Mouse (Mus musculus) liver, embryonic 13.5 days (tissue): ENCODE measurements around the gene Gmppa. TPM values are rescaled to one million over a fixed set of nuclear protein-coding genes. Genes with fewer than 3 reads are reported as not detected.

Source experiments
- ATAC-seq: fragments of 200-750 bp; cut with Nextera tagmentation; 2 replicates; pipeline ENCODE4 v1.8.0; 2017; ENCODE audit warnings: low read depth, mild to moderate bottlenecking, moderate number of reproducible peaks, moderate library complexity
- DNase-seq: peaks from one replicate; pipeline ENCODE4 v3.0.0; 2022
- H3K27ac ChIP-seq: fragments of 300-500 bp; sonication (generic); 2 replicates; pipeline ENCODE4 v1.5.1; 2015; ENCODE audit warnings: moderate library complexity, mild to moderate bottlenecking, inconsistent platforms
- H3K27me3 ChIP-seq: fragments of 300-500 bp; sonication (generic); 2 replicates; pipeline ENCODE4 v1.6.1; 2015; ENCODE audit warnings: mild to moderate bottlenecking, inconsistent platforms
- H3K36me3 ChIP-seq: fragments of 300-500 bp; sonication (generic); 2 replicates; pipeline ENCODE4 v1.6.1; 2015; ENCODE audit warnings: mild to moderate bottlenecking, inconsistent platforms
- H3K4me1 ChIP-seq: fragments of 300-500 bp; sonication (generic); replicated peaks from 2 replicates; pipeline ENCODE4 v1.6.1; 2015; ENCODE audit warnings: inconsistent platforms
- H3K4me2 ChIP-seq: fragments of 300-500 bp; sonication (generic); 2 replicates; pipeline ENCODE4 v1.6.1; 2015; ENCODE audit warnings: inconsistent platforms, mild to moderate bottlenecking, moderate library complexity
- H3K4me3 ChIP-seq: fragments of 300-500 bp; sonication (generic); replicated peaks from 2 replicates; pipeline ENCODE4 v1.5.1; 2015; ENCODE audit warnings: mild to moderate bottlenecking, inconsistent platforms
- H3K9ac ChIP-seq: fragments of 300-500 bp; sonication (generic); 2 replicates; pipeline ENCODE4 v1.6.1; 2015; ENCODE audit warnings: mild to moderate bottlenecking, inconsistent platforms
- H3K9me3 ChIP-seq: fragments of 300-500 bp; sonication (generic); replicated peaks from 2 replicates; pipeline ENCODE4 v1.6.1; 2016; ENCODE audit warnings: inconsistent platforms
- WGBS: fragments of 180-500 bp; shearing (Covaris S2); methylation state at CpG from one replicate; pipeline ENCODE4 v1.1.7; 2015; ENCODE audit not compliant: insufficient replicate concordance; 5-methylcytosine and 5-hydroxymethylcytosine counted together
- polyA plus RNA-seq: library from polyadenylated mRNA; unstranded; fragments of >200 nt; fragmentation: Nextera tagmentation; extraction: Ambion mirVana; gene quantifications from 2 replicates; pipeline ENCODE4 v1.2.1, GENCODE M21; 2015

Gene Gmppa
- polyA plus RNA-seq, 1 experiment from 2014 or later, result 37.1 TPM

GRCm38 (mm10) chr1:75400493-75401115, 35.1 kb upstream of the Gmppa start:
- Histone ChIP-seq H3K9ac (no peak overlapping the region), H3K36me3 (no peaks in the 10 kb centered on the region), H3K27me3 (no peaks in the 10 kb centered on the region), H3K9me3 (no peaks in the 10 kb centered on the region), H3K4me2 (peak overlapping the region; percentile 42), H3K27ac (no peak overlapping the region), H3K4me1 (peaks cover 19% of the 10 kb centered on the region), H3K4me3 (peak overlapping the region; percentile 21; the same call in 1 of the 2 replicates)
- DNase-seq (no peak), ATAC-seq (0 out of 2 replicates have a peak, but pooled peaks have one; percentile 19)
- 22% methylated on average over 6 of the region's 6 CpGs for WGBS

GRCm38 (mm10) chr1:75405547-75405946, 30.2 kb upstream of the Gmppa start:
- Histone ChIP-seq H3K4me3 (no peak overlapping the region), H3K36me3 (no peaks in the 10 kb centered on the region), H3K4me1 (peaks cover 2% of the 10 kb centered on the region; the same call in 1 of the 2 replicates), H3K27ac (no peak overlapping the region), H3K9ac (no peak overlapping the region), H3K4me2 (no peak overlapping the region), H3K9me3 (no peaks in the 10 kb centered on the region), H3K27me3 (no peaks in the 10 kb centered on the region)
- DNase-seq, result no peak
- 76% methylated on average over 3 of the region's 3 CpGs for WGBS
- no peak for ATAC-seq

GRCm38 (mm10) chr1:75406173-75406572, 29.6 kb upstream of the Gmppa start:
- Histone ChIP-seq H3K4me2 (no peak overlapping the region), H3K9ac (no peak overlapping the region), H3K4me3 (no peak overlapping the region), H3K36me3 (no peaks in the 10 kb centered on the region), H3K9me3 (no peaks in the 10 kb centered on the region), H3K27ac (no peak overlapping the region), H3K4me1 (no peaks in the 10 kb centered on the region), H3K27me3 (no peaks in the 10 kb centered on the region)
- no peak for DNase-seq
- 82% methylated on average over 15 of the region's 15 CpGs for WGBS
- ATAC-seq, result no peak

- 73% methylated on average over 9 of the region's 9 CpGs for WGBS
- no peak for DNase-seq
- H3K27me3 ChIP-seq, result no peaks in the 10 kb centered on the region
- no peaks in the 10 kb centered on the region for H3K36me3 ChIP-seq
- no peaks in the 10 kb centered on the region for H3K4me1 ChIP-seq
- H3K27ac ChIP-seq, result no peak overlapping the region
- H3K4me3 ChIP-seq, result no peak overlapping the region
- ATAC-seq, result no peak
- no peaks in the 10 kb centered on the region for H3K9me3 ChIP-seq
- no peak overlapping the region for H3K9ac ChIP-seq
- H3K4me2 ChIP-seq, result no peak overlapping the region
Observed at GRCm38 (mm10) chr1:75407056-75407455, 28.7 kb upstream of the Gmppa start.

DNA sequence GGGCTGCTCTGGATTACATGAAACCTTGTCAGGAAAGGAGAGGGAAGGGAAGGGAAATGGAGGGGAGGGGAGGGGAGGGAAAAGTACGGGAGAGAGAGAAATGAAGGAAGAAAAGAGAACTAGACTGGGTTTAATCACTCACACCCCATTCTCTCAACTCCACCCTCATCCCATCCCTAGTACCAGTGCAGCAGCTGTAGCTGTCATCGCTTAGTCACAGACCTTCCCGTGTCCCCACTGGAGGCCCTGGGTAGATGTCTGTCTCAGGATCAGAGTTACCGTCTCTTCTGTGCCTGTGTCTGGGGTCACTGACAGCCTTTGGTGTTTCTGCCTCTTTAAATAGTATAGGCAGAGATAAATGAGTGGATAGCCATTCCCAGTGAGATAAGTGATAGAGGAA, 27.5 kb upstream of the Gmppa start:
- 59% methylated on average over 4 of the region's 4 CpGs for WGBS
- H3K4me3 ChIP-seq, result no peak overlapping the region

DNA sequence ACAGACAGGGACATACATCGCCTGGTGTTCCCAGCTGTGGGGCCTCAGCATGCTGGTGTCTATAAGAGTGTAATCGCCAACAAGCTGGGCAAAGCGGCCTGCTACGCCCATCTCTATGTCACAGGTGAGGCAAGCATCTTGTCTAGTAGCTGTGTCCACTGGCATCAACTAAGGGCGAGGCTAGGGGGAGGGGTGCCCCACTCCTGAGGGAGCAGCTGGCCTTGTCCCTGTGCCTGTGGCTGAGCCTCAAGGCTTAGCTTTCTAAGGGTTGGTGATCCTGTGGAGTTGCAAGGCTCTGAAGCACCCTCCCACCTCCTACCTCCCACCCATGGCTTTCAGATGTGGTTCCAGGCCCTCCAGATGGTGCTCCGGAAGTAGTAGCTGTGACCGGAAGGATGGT, 25.8 kb upstream of the Gmppa start:
- Histone ChIP-seq H3K27me3 (no peaks in the 10 kb centered on the region), H3K36me3 (no peaks in the 10 kb centered on the region), H3K9me3 (no peaks in the 10 kb centered on the region), H3K9ac (no peak overlapping the region), H3K4me3 (no peak overlapping the region), H3K4me1 (no peaks in the 10 kb centered on the region), H3K27ac (no peak overlapping the region), H3K4me2 (no peak overlapping the region)
- WGBS, result 67% methylated on average over 7 of the region's 7 CpGs
- DNase-seq (no peak), ATAC-seq (no peak)

More for the DNA sequence above, 27.5 kb upstream of the Gmppa start:
- Histone ChIP-seq H3K9ac (no peak overlapping the region), H3K4me1 (no peaks in the 10 kb centered on the region), H3K27ac (no peak overlapping the region), H3K27me3 (no peaks in the 10 kb centered on the region), H3K36me3 (no peaks in the 10 kb centered on the region), H3K4me2 (no peak overlapping the region), H3K9me3 (no peaks in the 10 kb centered on the region)
- DNase-seq, result no peak
- no peak for ATAC-seq

DNA sequence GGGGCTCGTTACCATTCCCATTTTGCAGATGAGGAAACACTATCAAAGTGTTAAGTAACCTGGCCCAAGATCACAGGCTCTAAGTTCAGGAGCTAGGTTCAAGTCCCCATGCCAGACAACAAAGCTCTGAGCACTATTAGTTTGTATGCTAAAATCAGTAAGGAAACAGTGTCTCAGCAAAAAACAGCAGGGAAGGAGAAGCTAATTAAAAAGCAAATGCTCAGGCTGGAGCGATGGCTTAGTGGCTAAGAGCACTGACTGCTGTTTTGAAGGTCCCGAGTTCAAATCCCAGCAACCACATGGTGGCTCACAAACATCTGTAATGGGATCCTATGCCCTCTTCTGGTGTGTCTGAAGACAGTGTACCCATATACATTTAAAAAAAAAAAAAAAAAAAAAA, 23.5 kb upstream of the Gmppa start:
- Histone ChIP-seq H3K4me3 (no peak overlapping the region), H3K36me3 (no peaks in the 10 kb centered on the region), H3K4me1 (no peaks in the 10 kb centered on the region), H3K27me3 (no peaks in the 10 kb centered on the region), H3K27ac (no peak overlapping the region), H3K4me2 (no peak overlapping the region), H3K9ac (no peak overlapping the region), H3K9me3 (no peaks in the 10 kb centered on the region)
- 70% methylated on average over 3 of the region's 3 CpGs for WGBS
- ATAC-seq (no peak), DNase-seq (no peak)

GRCm38 (mm10) chr1:75413749-75414148, 22.0 kb upstream of the Gmppa start:
- H3K36me3 ChIP-seq, result no peaks in the 10 kb centered on the region
- H3K4me3 ChIP-seq, result no peak overlapping the region
- no peak overlapping the region for H3K9ac ChIP-seq
- no peaks in the 10 kb centered on the region for H3K4me1 ChIP-seq
- H3K27ac ChIP-seq, result no peak overlapping the region
- H3K4me2 ChIP-seq, result no peak overlapping the region
- no peaks in the 10 kb centered on the region for H3K9me3 ChIP-seq
- ATAC-seq, result no peak
- peaks cover 7% of the 10 kb centered on the region; the same call in 1 of the 2 replicates for H3K27me3 ChIP-seq
- no peak for DNase-seq
- WGBS, result 50% methylated on average over 3 of the region's 3 CpGs

- H3K27me3 ChIP-seq, result peaks cover 79% of the 10 kb centered on the region
- no peak for DNase-seq
- H3K9me3 ChIP-seq, result no peaks in the 10 kb centered on the region
- no peak overlapping the region for H3K27ac ChIP-seq
- 9% methylated on average over 20 of the region's 20 CpGs for WGBS
- H3K4me3 ChIP-seq, result no peak overlapping the region
- peak overlapping the region; percentile 52 for H3K4me2 ChIP-seq
- peaks cover 24% of the 10 kb centered on the region; the same call in 1 of the 2 replicates for H3K4me1 ChIP-seq
- no peak overlapping the region for H3K9ac ChIP-seq
- no peaks in the 10 kb centered on the region for H3K36me3 ChIP-seq
- no peak for ATAC-seq
Observed at GRCm38 (mm10) chr1:75421794-75422193, 13.9 kb upstream of the Gmppa start.

DNA sequence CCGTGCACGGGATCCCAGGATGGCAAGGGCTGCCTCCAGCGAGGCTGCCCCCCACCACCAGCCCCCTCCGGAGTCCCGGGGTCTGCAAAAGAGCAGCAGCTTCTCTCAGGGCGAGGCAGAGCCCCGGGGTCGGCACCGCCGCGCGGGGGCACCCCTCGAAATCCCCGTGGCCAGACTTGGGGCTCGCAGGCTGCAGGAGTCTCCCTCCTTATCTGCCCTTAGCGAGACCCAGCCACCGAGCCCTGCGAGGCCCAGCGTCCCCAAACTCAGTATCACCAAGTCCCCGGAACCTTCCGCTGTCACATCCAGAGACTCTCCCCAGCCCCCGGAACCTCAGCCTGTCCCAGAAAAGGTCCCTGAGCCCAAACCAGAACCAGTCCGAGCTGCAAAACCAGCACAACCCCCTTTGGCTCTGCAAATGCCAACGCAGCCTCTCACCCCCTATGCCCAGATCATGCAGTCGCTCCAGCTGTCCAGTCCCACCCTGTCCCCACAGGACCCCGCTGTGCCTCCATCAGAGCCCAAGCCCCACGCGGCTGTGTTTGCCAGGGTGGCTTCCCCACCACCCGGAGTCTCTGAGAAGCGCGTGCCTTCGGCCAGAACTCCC, 13.4 kb upstream of the Gmppa start:
- WGBS, result 4% methylated on average over 32 of the region's 32 CpGs
- ATAC-seq (no peak), DNase-seq (no peak)
- Histone ChIP-seq H3K4me1 (peaks cover 25% of the 10 kb centered on the region; the same call in 1 of the 2 replicates), H3K9me3 (no peaks in the 10 kb centered on the region), H3K36me3 (no peaks in the 10 kb centered on the region), H3K9ac (no peak overlapping the region), H3K4me3 (peak overlapping the region; percentile 32), H3K27ac (no peak overlapping the region), H3K4me2 (peak overlapping the region; percentile 52), H3K27me3 (peaks cover 81% of the 10 kb centered on the region)

- Histone ChIP-seq H3K27me3 (peaks cover 78% of the 10 kb centered on the region), H3K9me3 (no peaks in the 10 kb centered on the region), H3K4me2 (peak overlapping the region; percentile 52), H3K27ac (no peak overlapping the region), H3K4me1 (peaks cover 25% of the 10 kb centered on the region; the same call in 1 of the 2 replicates), H3K9ac (no peak overlapping the region), H3K36me3 (no peaks in the 10 kb centered on the region), H3K4me3 (peak overlapping the region; percentile 32)
- ATAC-seq (0 out of 2 replicates have a peak, but pooled peaks have one; percentile 32), DNase-seq (no peak)
- 2% methylated on average over 71 of the region's 71 CpGs for WGBS
Observed at GRCm38 (mm10) chr1:75422823-75423471, 12.8 kb upstream of the Gmppa start.
